Mouse (Mus musculus) embryonic facial prominence, embryonic 15.5 days (tissue): Measurements from ENCODE around the gene Dnajc28. TPM values are rescaled to one million over a fixed set of nuclear protein-coding genes. Genes with fewer than 3 reads are reported as not detected.

Experiments
- ATAC-seq: fragments of 200-750 bp; cut with Nextera tagmentation; 2 replicates; pipeline ENCODE4 v1.8.0; 2017; ENCODE audit warnings: low read depth, moderate TSS enrichment; ENCODE audit not compliant: insufficient number of reproducible peaks, low FRiP score, low TSS enrichment
- H3K27ac ChIP-seq: fragments of 300-500 bp; sonication (generic); replicated peaks from 2 replicates; pipeline ENCODE4 v1.5.1; 2015; ENCODE audit warnings: mild to moderate bottlenecking, inconsistent platforms
- H3K27me3 ChIP-seq: fragments of 300-500 bp; sonication (generic); 2 replicates; pipeline ENCODE4 v1.6.1; 2015; ENCODE audit warnings: inconsistent platforms
- H3K36me3 ChIP-seq: fragments of 300-500 bp; sonication (generic); 2 replicates; pipeline ENCODE4 v1.6.1; 2015; ENCODE audit warnings: mild to moderate bottlenecking, inconsistent platforms
- H3K4me1 ChIP-seq: fragments of 300-500 bp; sonication (generic); 2 replicates; pipeline ENCODE4 v1.6.1; 2015; ENCODE audit warnings: inconsistent platforms
- H3K4me2 ChIP-seq: fragments of 300-500 bp; sonication (generic); replicated peaks from 2 replicates; pipeline ENCODE4 v1.6.1; 2015; ENCODE audit warnings: mild to moderate bottlenecking, inconsistent platforms
- H3K4me3 ChIP-seq: fragments of 300-500 bp; sonication (generic); replicated peaks from 2 replicates; pipeline ENCODE4 v1.5.1; 2015; ENCODE audit warnings: mild to moderate bottlenecking, inconsistent platforms
- H3K9ac ChIP-seq: fragments of 300-500 bp; sonication (generic); 2 replicates; pipeline ENCODE4 v1.6.1; 2015; ENCODE audit warnings: inconsistent platforms
- H3K9me3 ChIP-seq: fragments of 300-500 bp; sonication (generic); replicated peaks from 2 replicates; pipeline ENCODE4 v1.6.1; 2016; ENCODE audit warnings: inconsistent platforms
- WGBS: fragments of 180-500 bp; shearing (Covaris S2); methylation state at CpG from one replicate; pipeline ENCODE4 v1.1.7; 2015; 5-methylcytosine and 5-hydroxymethylcytosine counted together
- polyA plus RNA-seq: library from polyadenylated mRNA; unstranded; fragments of >200 nt; fragmentation: Nextera tagmentation; extraction: Ambion mirVana; gene quantifications from 2 replicates; pipeline ENCODE4 v1.2.1, GENCODE M21; 2015

The Dnajc28 gene
- polyA plus RNA-seq, 1 experiment from 2014 or later = 3.7 TPM

GRCm38 (mm10) chr16:91606958-91607357 lies 11.9 kb downstream of the Dnajc28 start:
- H3K27ac ChIP-seq = no peak overlapping the region
- H3K4me2 ChIP-seq = no peak overlapping the region
- no peak overlapping the region for H3K9ac ChIP-seq
- no peaks in the 10 kb centered on the region for H3K9me3 ChIP-seq
- H3K27me3 ChIP-seq = no peaks in the 10 kb centered on the region
- no peaks in the 10 kb centered on the region for H3K4me1 ChIP-seq
- ATAC-seq = no peak
- 81% methylated on average over 8 of the region's 8 CpGs for whole genome bisulfite sequencing
- H3K36me3 ChIP-seq = no peaks in the 10 kb centered on the region
- H3K4me3 ChIP-seq = no peak overlapping the region

GRCm38 (mm10) chr16:91605156-91605555 lies 13.7 kb downstream of the Dnajc28 start:
- no peak for ATAC-seq
- no peaks in the 10 kb centered on the region for H3K36me3 ChIP-seq
- no peak overlapping the region for H3K4me3 ChIP-seq
- no peak overlapping the region for H3K27ac ChIP-seq
- no peaks in the 10 kb centered on the region for H3K4me1 ChIP-seq
- no peak overlapping the region for H3K9ac ChIP-seq
- H3K9me3 ChIP-seq = no peaks in the 10 kb centered on the region
- WGBS = 72% methylated on average over 6 of the region's 6 CpGs
- H3K27me3 ChIP-seq = no peaks in the 10 kb centered on the region
- H3K4me2 ChIP-seq = no peak overlapping the region

- Histone ChIP-seq H3K27ac (no peak overlapping the region), H3K9ac (no peak overlapping the region), H3K4me3 (no peak overlapping the region), H3K27me3 (0 out of 2 replicates have a peak, but pooled peaks cover 3% of the 10 kb centered on the region), H3K36me3 (no peaks in the 10 kb centered on the region), H3K4me2 (no peak overlapping the region), H3K4me1 (peaks cover 3% of the 10 kb centered on the region), H3K9me3 (no peaks in the 10 kb centered on the region)
- 69% methylated on average over 9 of the region's 9 CpGs for WGBS
- ATAC-seq = no peak
Observed at GRCm38 (mm10) chr16:91601693-91602092, 17.1 kb downstream of the Dnajc28 start.

- no peak for ATAC-seq
- no peak overlapping the region for H3K4me3 ChIP-seq
- H3K4me2 ChIP-seq = no peak overlapping the region
- 0 out of 2 replicates have a peak, but pooled peaks cover 3% of the 10 kb centered on the region for H3K27me3 ChIP-seq
- no peaks in the 10 kb centered on the region for H3K36me3 ChIP-seq
- no peaks in the 10 kb centered on the region for H3K9me3 ChIP-seq
- H3K9ac ChIP-seq = no peak overlapping the region
- 76% methylated on average over 4 of the region's 4 CpGs for WGBS
- peaks cover 8% of the 10 kb centered on the region for H3K4me1 ChIP-seq
- H3K27ac ChIP-seq = no peak overlapping the region
Observed at GRCm38 (mm10) chr16:91601081-91601480, 17.7 kb downstream of the Dnajc28 start.

- Histone ChIP-seq H3K9me3 (no peaks in the 10 kb centered on the region), H3K4me1 (peaks cover 13% of the 10 kb centered on the region)
- no peak for ATAC-seq
Observed at GRCm38 (mm10) chr16:91599242-91599641, 19.6 kb downstream of the Dnajc28 start.

GRCm38 (mm10) chr16:91597672-91598010 lies 21.2 kb downstream of the Dnajc28 start, which contains the start of gene Tmem50b:
Gene Tmem50b, minus strand, starts transcription at chr16:91597800.
- Histone ChIP-seq H3K4me1 (peaks cover 13% of the 10 kb centered on the region), H3K9me3 (no peaks in the 10 kb centered on the region), H3K27ac (peak within 1 kb of the TSS; percentile 66), H3K4me2 (peak within 1 kb of the TSS; percentile 92), H3K36me3 (no peaks in the 10 kb centered on the region), H3K27me3 (0 out of 2 replicates have a peak, but pooled peaks cover 3% of the 10 kb centered on the region), H3K9ac (peak within 1 kb of the TSS; percentile 82), H3K4me3 (peak within 1 kb of the TSS; percentile 92)
- peak; percentile 100 for ATAC-seq
- WGBS = 1% methylated on average over 34 of the region's 34 CpGs

More at GRCm38 (mm10) chr16:91599242-91599641, 19.6 kb downstream of the Dnajc28 start:
- no peak overlapping the region for H3K4me2 ChIP-seq
- H3K36me3 ChIP-seq = no peaks in the 10 kb centered on the region
- H3K4me3 ChIP-seq = no peak overlapping the region
- H3K27ac ChIP-seq = no peak overlapping the region
- no peak overlapping the region for H3K9ac ChIP-seq
- 0 out of 2 replicates have a peak, but pooled peaks cover 3% of the 10 kb centered on the region for H3K27me3 ChIP-seq

GRCm38 (mm10) chr16:91596779-91597671 lies 21.8 kb downstream of the Dnajc28 start:
- Histone ChIP-seq H3K4me2 (peak overlapping the region; percentile 92), H3K36me3 (no peaks in the 10 kb centered on the region), H3K9ac (peak overlapping the region; percentile 82), H3K4me1 (peaks cover 16% of the 10 kb centered on the region), H3K27ac (peak overlapping the region; percentile 66), H3K4me3 (peak overlapping the region; percentile 92), H3K9me3 (no peaks in the 10 kb centered on the region), H3K27me3 (0 out of 2 replicates have a peak, but pooled peaks cover 3% of the 10 kb centered on the region)
- no peak; the same call in 1 of the 2 replicates for ATAC-seq
- under 1% methylated on average over 75 of the region's 75 CpGs for WGBS

- H3K27me3 ChIP-seq = 0 out of 2 replicates have a peak, but pooled peaks cover 3% of the 10 kb centered on the region
- H3K4me3 ChIP-seq = peak overlapping the region; percentile 92
- peaks cover 16% of the 10 kb centered on the region for H3K4me1 ChIP-seq
- no peaks in the 10 kb centered on the region for H3K9me3 ChIP-seq
- no peaks in the 10 kb centered on the region for H3K36me3 ChIP-seq
- H3K4me2 ChIP-seq = peak overlapping the region; percentile 92
- WGBS = 15% methylated on average over 9 of the region's 9 CpGs
- H3K27ac ChIP-seq = peak overlapping the region; percentile 66; the same call in 1 of the 2 replicates
- no peak for ATAC-seq
- no peak overlapping the region for H3K9ac ChIP-seq
Observed at GRCm38 (mm10) chr16:91596397-91596778, 22.4 kb downstream of the Dnajc28 start.

GRCm38 (mm10) chr16:91595076-91595475 lies 23.8 kb downstream of the Dnajc28 start:
- Histone ChIP-seq H3K4me3 (no peak overlapping the region), H3K9me3 (no peaks in the 10 kb centered on the region), H3K4me1 (peaks cover 16% of the 10 kb centered on the region), H3K36me3 (no peaks in the 10 kb centered on the region), H3K4me2 (no peak overlapping the region), H3K9ac (no peak overlapping the region), H3K27me3 (0 out of 2 replicates have a peak, but pooled peaks cover 3% of the 10 kb centered on the region), H3K27ac (no peak overlapping the region)
- 72% methylated on average over 6 of the region's 6 CpGs for WGBS
- ATAC-seq = no peak

- H3K9me3 ChIP-seq = no peaks in the 10 kb centered on the region
- 55% methylated on average over 3 of the region's 3 CpGs for WGBS
Observed at GRCm38 (mm10) chr16:91593262-91593661, 25.6 kb downstream of the Dnajc28 start.

GRCm38 (mm10) chr16:91592162-91592561 lies 26.7 kb downstream of the Dnajc28 start:
- Histone ChIP-seq H3K4me3 (no peak overlapping the region), H3K36me3 (no peaks in the 10 kb centered on the region), H3K4me2 (no peak overlapping the region), H3K27ac (no peak overlapping the region), H3K27me3 (no peaks in the 10 kb centered on the region), H3K9me3 (no peaks in the 10 kb centered on the region), H3K9ac (no peak overlapping the region), H3K4me1 (peaks cover 20% of the 10 kb centered on the region)
- WGBS = 67% methylated on average over 8 of the region's 8 CpGs
- ATAC-seq = no peak

More at GRCm38 (mm10) chr16:91593262-91593661, 25.6 kb downstream of the Dnajc28 start:
- ATAC-seq = no peak
- no peak overlapping the region for H3K9ac ChIP-seq
- no peaks in the 10 kb centered on the region for H3K27me3 ChIP-seq
- H3K36me3 ChIP-seq = no peaks in the 10 kb centered on the region
- no peak overlapping the region for H3K4me2 ChIP-seq
- no peak overlapping the region for H3K4me3 ChIP-seq
- H3K4me1 ChIP-seq = peaks cover 16% of the 10 kb centered on the region
- no peak overlapping the region for H3K27ac ChIP-seq
